Comparison of ENCODE assay signal across 16 mouse cellular contexts in the genomic region with DNA sequence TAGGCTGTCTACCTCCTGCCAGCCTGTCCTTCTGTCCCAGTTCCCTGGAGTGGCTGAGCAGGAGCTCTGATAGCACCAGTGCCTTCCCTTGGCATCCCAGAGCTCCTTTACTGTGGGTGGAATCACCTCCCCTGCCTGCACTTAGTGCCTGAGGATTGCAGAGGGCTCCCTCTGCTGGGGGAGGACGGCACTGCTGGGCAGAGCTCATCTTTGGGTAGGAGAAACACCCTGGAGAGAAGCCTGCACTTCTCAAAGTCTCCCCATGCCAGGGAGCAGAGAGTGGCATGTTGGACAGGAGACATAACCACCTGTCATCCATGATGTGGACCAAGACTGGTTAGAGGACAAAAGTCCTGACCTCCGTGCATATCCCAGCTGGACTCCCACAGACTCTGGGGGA. TPM values are rescaled to one million over a fixed set of nuclear protein-coding genes. Genes with fewer than 3 reads are reported as not detected.
A peak's percentile ranks its signal among the peaks of the same experiment; 100 is the strongest.
DNase-seq lines count a peak whose midpoint lies in the region; ATAC-seq and TF ChIP-seq lines count a peak whose summit lies in the region.
"Not testable (repeated sequence)": the region's sequence is repeated elsewhere in the genome, so short reads cannot be mapped to it uniquely, and the experiment has no call there.
"Had no signal": no experiment of that assay in that cellular context is flagged by ENCODE, and none has a peak within 500 bp of the region (broad histone marks: within the 10 kb centered on the region; RNA-seq: fewer than 3 reads in every experiment).

No protein-coding gene starts in this region.

- TF ChIP-seq CTCF in left cerebral cortex, adult 2 months (IDR thresholded peaks at IDR 0.05), result peak; percentile 43

- H3K4me3 ChIP-seq in left cerebral cortex, adult 2 months, result not testable (repeated sequence)

- peak; percentile 89 for ATAC-seq in granulocyte monocyte progenitor cell, adult 5-6 weeks (replicated peaks; ENCODE audit: poor library complexity, severe bottlenecking)

- intact Hi-C loops in left cerebral cortex, adult 2 months (cut with DNase I), result not testable (repeated sequence)

- H3K27ac ChIP-seq in left cerebral cortex, adult 2 months, result not testable (repeated sequence)

- peak; percentile 32 for DNase-seq in adrenal gland, adult 2 months
- DNase-seq in cerebellum, postnatal 25 days, result peak; percentile 12 to 46
- peak; percentile 17 for DNase-seq in kidney, adult 9 months
- DNase-seq in left cerebral cortex, adult 2 months (ENCODE audit: extremely low spot score in 1 of 2, low spot score in 2 of 2), result not testable (repeated sequence)
- peak; percentile 5 for DNase-seq in lung, postnatal 14 days
- DNase-seq in right cerebral cortex, postnatal 14 days, result peak; percentile 9
- peak; percentile 42 for DNase-seq in thymus, postnatal 4 days

RNA-seq across cellular contexts. Expression of a gene that starts 1.9 kb away (rescaled TPM):
- total RNA-seq in adrenal gland, adult 2 months (2021), result not detected
- not detected in 2 replicates for polyA plus RNA-seq in adrenal gland, adult 2 months (2012; rRNA removed)
- total RNA-seq in granulocyte monocyte progenitor cell, adult 5-6 weeks (2014; fragmentation: Nextera tagmentation), result not detected in 2 replicates
- not detected in 2 replicates for total RNA-seq in granulocyte monocyte progenitor cell, adult 5-6 weeks (2017)
- total RNA-seq in left cerebral cortex, adult 2 months (2021), result not detected
- total RNA-seq: heart, adult 18-20 months; heart, postnatal 14 days had no signal
- polyA plus RNA-seq: C2C12; embryonic facial prominence, embryonic 10.5 days; limb, embryonic 13.5 days; midbrain, embryonic 13.5 days; small intestine, adult 2 months; stomach, embryonic 15.5 days had no signal

RNA-seq across cellular contexts. Expression of a gene that starts 12.8 kb away (rescaled TPM):
- total RNA-seq in adrenal gland, adult 2 months (2021), result not detected
- polyA plus RNA-seq in adrenal gland, adult 2 months (2012; rRNA removed), result not detected in 2 replicates
- total RNA-seq in granulocyte monocyte progenitor cell, adult 5-6 weeks (2014; fragmentation: Nextera tagmentation), result not detected in 2 replicates
- total RNA-seq in granulocyte monocyte progenitor cell, adult 5-6 weeks (2017), result not detected in 2 replicates
- total RNA-seq in left cerebral cortex, adult 2 months (2021), result not detected
- total RNA-seq: heart, adult 18-20 months; heart, postnatal 14 days had no signal
- polyA plus RNA-seq: C2C12; embryonic facial prominence, embryonic 10.5 days; limb, embryonic 13.5 days; midbrain, embryonic 13.5 days; small intestine, adult 2 months; stomach, embryonic 15.5 days had no signal

RNA-seq across cellular contexts. Expression of a gene that starts 12.8 kb away (rescaled TPM):
- total RNA-seq in adrenal gland, adult 2 months (2021), result not detected
- polyA plus RNA-seq in adrenal gland, adult 2 months (2012; rRNA removed), result not detected in 2 replicates
- not detected in 2 replicates for total RNA-seq in granulocyte monocyte progenitor cell, adult 5-6 weeks (2014; fragmentation: Nextera tagmentation)
- total RNA-seq in granulocyte monocyte progenitor cell, adult 5-6 weeks (2017), result not detected in 2 replicates
- total RNA-seq in left cerebral cortex, adult 2 months (2021), result not detected
- total RNA-seq: heart, adult 18-20 months; heart, postnatal 14 days had no signal
- polyA plus RNA-seq: C2C12; embryonic facial prominence, embryonic 10.5 days; limb, embryonic 13.5 days; midbrain, embryonic 13.5 days; small intestine, adult 2 months; stomach, embryonic 15.5 days had no signal

RNA-seq across cellular contexts. Expression of a gene that starts 29.5 kb away (rescaled TPM):
- total RNA-seq in adrenal gland, adult 2 months (2021), result not detected
- polyA plus RNA-seq in adrenal gland, adult 2 months (2012; rRNA removed), result not detected in 2 replicates
- not detected in 2 replicates for total RNA-seq in granulocyte monocyte progenitor cell, adult 5-6 weeks (2014; fragmentation: Nextera tagmentation)
- total RNA-seq in granulocyte monocyte progenitor cell, adult 5-6 weeks (2017), result not detected in 2 replicates
- total RNA-seq in left cerebral cortex, adult 2 months (2021), result not detected
- total RNA-seq: heart, adult 18-20 months; heart, postnatal 14 days had no signal
- polyA plus RNA-seq: C2C12; embryonic facial prominence, embryonic 10.5 days; limb, embryonic 13.5 days; midbrain, embryonic 13.5 days; small intestine, adult 2 months; stomach, embryonic 15.5 days had no signal

RNA-seq across cellular contexts. Expression of a gene that starts 33.6 kb away (rescaled TPM):
- total RNA-seq in adrenal gland, adult 2 months (2021), result under 1 TPM in 1 of 2 experiments, not detected in 1; 0.45 TPM
- not detected in 2 replicates for polyA plus RNA-seq in adrenal gland, adult 2 months (2012; rRNA removed)
- total RNA-seq in granulocyte monocyte progenitor cell, adult 5-6 weeks (2014; fragmentation: Nextera tagmentation), result not detected in 2 replicates
- not detected in 2 replicates for total RNA-seq in granulocyte monocyte progenitor cell, adult 5-6 weeks (2017)
- not detected for total RNA-seq in left cerebral cortex, adult 2 months (2021)
- total RNA-seq: heart, adult 18-20 months; heart, postnatal 14 days had no signal
- polyA plus RNA-seq: C2C12; embryonic facial prominence, embryonic 10.5 days; midbrain, embryonic 13.5 days; small intestine, adult 2 months; stomach, embryonic 15.5 days had no signal
